Mouse (Mus musculus): Measurements from ENCODE around the gene Caprin1. TPM values are rescaled to one million over a fixed set of nuclear protein-coding genes. Genes with fewer than 3 reads are reported as not detected.
A peak's percentile ranks its signal among the peaks of the same experiment; 100 is the strongest.

Gene Caprin1
- polyA plus RNA-seq (2012; rRNA removed): 73.7 and 131 TPM in 2 replicates

DNA sequence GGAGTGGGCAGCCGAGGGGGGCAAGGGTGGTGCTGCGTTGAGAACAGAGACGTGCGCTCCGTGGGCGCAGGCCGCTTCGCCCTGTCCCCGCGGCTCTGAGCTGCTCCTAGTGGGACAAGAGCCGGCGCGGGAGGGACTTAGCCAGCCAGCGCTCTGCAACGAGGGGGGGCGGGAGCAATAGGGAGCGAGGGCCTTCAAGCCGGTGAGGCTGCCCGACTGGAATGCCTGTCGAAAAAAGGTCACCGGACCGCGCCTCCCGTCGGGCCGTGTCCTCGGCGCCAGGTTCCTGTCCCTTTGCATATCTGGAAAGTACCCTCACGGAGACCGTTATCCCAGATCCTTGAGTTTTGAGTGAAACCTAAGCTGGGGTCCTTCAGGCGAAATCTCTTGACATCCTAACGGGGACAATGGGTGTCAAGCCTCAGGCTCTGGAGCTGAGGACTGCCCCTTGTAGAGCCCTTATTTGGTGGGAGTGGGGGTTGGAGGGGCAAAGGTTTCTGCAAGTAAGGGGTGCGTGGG is at the start of gene Caprin1:
Caprin1 (minus strand) TSS at position 159 of the 519 bp plus-strand sequence.
- WGBS: under 1% methylated on average over 33 of the region's 33 CpGs
- DNase-seq (ENCODE audit: low read depth, low spot score): peak; percentile 65

GRCm38 (mm10) chr2:103846875-103847274 is 49.4 kb upstream of the Caprin1 start:
- DNase-seq (ENCODE audit: low read depth, low spot score): no peak
- 92% methylated on average over 1 of the region's 1 CpGs for WGBS

DNA sequence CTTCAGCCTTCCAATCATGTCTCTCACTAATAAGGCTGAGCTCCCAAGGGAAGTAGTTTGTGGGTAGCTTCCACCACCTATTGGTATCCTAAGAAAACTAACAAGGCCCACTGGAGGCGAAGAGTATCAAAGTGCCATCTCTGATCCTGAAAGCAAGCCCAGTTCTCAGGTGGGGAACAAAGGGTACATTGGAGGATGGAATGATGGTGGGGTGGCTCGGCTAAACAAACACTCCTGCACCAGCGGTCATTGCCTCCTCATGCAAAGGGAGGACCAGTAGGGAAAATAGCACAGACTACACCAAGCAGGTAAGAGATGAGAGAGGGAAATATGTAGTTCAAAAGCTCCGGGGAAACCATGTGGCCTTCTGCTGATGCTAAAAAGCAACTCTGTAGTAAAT is 48.8 kb upstream of the Caprin1 start:
- 70% methylated on average over 4 of the region's 4 CpGs for WGBS
- DNase-seq (ENCODE audit: low read depth, low spot score): no peak

DNA sequence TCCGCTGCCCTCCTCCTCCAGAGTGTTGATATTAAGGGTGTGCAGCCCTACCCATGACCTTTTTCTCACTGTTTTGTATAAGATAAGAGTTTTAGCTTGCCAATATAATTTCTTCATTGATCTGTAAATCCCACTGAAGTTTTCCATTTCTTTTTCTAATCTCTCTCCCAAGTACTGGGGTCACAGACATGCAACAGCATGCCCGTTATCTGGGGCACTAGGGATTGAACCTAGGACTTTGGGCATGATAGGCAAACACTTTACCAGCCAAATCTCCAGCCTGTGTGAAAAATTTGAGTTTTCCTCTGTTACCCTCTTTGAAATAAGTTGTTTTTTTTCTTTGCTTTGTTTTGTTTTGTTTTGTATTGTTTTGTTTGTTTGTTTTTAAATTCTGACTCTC is 46.6 kb upstream of the Caprin1 start:
- no peak for DNase-seq (ENCODE audit: low read depth, low spot score)
- WGBS: 81% methylated on average over 2 of the region's 2 CpGs

DNA sequence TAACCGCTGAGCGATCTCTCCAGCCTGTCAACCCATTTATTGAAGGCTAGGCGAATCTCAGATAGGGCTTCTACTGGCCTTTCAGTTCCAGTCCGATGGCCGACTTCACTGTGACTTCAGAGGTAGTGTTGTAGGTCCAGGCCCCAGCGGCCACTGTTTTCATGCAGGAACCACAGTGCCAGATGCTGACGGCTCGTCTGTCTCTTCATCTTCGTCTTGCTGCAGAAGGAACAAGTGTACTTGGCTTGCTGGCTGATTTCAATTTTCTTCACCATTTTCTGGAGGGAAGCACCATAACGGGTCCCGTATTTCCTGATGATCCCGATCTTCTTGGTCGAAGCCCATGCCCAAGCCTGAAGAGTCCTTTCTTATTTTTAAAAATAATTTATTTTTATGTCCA is 45.9 kb upstream of the Caprin1 start:
- DNase-seq (ENCODE audit: low read depth, low spot score): no peak
- WGBS: 97% methylated on average over 13 of the region's 13 CpGs

DNA sequence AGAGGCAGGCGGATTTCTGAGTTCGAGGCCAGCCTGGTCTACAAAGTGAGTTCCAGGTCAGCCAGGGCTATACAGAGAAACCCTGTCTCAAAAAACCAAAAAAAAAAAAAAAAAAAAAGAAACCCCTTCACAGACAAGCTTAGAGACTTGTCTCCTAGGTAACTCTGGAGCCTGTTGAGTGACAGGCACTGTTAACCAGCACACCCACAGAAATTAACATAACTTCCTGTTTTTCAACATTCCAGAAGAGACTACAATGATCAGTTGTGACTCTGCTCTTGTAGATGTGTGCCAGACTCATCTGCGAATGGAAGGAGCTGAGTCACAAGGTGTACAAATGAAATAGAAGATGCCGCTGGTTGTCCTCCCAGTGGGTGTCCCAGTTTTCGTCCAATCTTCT is 44.9 kb upstream of the Caprin1 start:
- DNase-seq (ENCODE audit: low read depth, low spot score): no peak
- 82% methylated on average over 5 of the region's 5 CpGs for WGBS

DNA sequence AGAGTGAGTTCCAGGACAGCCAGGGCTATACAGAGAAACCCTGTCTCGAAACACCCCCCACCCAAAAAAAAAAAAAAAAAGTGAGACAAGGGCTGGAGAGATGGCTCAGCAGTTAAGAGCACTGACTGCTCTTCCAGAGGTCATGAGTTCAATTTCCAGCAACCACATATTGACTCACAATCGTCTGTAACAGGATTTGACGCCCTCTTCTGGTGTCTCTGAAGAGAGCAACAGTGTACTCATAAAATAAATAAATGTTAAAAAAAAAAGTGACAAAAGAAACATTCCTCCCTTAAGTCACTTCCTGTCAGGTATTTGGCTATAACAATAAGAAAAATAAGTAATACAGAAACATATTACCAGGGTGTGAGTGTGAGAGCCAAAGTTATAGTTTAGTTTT is 41.0 kb upstream of the Caprin1 start:
- 53% methylated on average over 3 of the region's 3 CpGs for WGBS
- no peak for DNase-seq (ENCODE audit: low read depth, low spot score)

DNA sequence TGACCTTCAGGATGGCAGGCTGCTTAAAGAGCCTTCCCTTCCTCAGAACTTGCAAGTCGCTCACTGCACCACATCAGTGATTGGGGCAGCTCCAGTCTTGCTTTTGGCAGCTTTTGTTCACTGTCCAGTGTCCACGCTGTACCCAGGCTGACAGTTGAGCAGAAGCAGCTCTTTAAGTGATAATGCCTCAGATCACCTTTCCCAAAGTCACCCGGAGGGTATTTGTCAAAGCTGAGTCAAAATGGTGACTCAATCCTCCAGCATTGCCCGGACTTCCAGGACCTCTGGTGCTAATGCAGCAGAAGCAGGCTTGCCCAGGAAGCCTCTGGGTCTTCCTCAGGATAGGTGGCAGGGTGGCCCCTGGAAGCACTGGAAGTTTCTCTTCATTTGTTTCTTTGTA is 39.7 kb upstream of the Caprin1 start:
- WGBS: 78% methylated on average over 4 of the region's 4 CpGs
- no peak for DNase-seq (ENCODE audit: low read depth, low spot score)

DNA sequence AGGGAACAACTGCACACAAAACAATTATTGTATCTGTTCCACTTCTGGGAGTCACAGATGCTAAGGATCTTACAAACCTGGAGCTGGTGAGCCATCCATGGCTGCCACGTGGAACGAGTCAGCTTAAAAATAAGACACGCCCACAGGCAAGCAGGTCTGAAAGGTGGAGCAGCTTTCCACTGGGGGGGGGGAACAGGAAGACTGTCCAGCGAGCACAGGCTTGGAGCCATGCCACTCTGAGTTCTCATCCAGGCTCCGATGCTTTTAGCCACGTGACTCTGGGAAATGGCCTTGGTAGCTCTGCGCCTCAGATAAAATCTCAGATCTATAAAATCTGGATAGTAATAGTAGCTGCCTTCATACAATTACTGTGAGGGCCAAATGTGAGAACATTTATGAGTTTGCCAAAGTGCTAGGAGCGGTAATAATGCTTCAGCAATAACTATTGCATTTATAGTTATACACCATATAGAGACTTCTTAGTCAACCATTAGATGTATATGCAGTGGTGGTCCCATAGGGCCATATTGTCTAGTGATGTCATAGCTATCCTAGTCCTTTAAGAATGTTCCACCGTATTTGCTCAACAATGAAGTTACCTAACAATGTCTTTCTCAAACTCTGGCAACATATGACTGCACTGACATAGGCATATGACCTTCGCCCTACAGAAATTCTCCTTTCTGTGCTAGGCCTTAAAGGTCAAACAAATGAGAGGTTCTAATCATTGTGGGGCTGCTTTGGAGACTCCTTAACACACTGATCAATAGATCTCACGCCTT is 38.4 kb upstream of the Caprin1 start:
- WGBS: 38% methylated on average over 11 of the region's 11 CpGs
- DNase-seq (ENCODE audit: low read depth, low spot score): peak; percentile 43

DNA sequence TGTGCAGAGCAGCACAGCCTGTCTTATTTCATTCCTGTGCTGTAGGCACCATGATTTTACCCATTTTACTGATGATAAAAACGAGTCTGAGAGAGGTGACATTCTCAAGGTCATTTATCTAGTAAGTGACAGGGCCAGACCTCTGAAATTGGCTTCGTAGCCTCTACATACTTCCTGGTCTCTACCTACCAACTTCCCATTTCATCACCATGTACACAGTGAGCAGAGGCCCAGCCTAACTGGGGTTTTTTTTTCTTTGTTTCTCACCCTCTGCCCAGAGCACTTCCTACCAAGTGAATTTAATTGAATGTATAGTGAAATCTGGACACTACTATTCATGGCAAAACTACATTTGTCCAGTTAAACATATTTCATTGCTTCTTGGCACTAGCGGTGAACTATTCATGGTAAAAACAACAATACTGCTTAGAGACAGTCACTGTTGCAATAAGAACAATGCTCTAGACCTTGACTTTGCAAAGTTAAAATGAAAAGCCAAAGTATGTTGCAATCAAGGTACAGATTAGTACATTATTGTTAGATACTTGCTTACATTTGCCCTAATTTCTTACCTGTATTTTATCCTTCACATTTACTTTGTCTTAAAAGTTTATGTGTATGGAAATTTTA is 36.5 kb upstream of the Caprin1 start:
- 75% methylated on average over 3 of the region's 3 CpGs for WGBS

DNA sequence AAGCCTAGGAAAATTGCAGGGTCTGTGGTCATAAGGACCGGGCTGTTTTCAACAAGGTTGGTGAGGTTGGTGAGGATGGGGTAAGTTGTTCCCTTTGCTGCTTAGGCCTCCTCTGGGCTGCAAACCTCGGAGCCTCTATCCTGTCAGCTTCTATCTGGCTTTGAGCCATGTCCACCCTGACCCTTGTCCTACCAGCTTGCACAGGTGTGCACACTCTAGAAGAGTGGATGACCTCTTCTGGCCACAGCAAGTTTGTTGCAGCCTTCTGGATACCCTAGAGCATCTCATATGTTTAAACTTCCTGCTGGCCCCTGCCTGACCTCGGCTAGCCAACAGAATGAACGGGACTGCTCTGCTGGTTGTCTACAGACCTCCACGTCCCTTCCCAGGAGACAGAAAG is 35.5 kb upstream of the Caprin1 start:
- 63% methylated on average over 5 of the region's 5 CpGs for WGBS
- DNase-seq (ENCODE audit: low read depth, low spot score): no peak

More for the DNA sequence above, 36.5 kb upstream of the Caprin1 start:
- no peak for DNase-seq (ENCODE audit: low read depth, low spot score)

DNA sequence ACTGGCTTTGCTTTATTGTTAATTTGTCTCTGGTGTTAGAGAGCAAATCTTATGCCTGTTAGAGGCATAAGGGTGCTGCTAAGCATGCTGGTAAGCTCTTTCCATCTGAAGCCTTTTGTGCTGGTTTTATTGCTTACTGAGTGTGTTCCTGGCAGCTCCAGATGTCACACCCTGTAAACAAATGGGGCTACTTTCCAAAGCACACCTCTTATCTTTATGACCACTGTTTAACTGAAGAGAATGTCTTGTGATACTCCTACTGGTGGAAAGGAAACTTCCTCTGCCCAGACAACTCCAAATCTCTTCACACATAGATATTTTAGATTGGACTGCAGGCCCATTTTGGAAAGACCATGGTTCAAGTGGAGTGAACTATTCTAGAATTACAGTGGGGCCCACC is 31.5 kb upstream of the Caprin1 start:
- peak; percentile 75 for DNase-seq (ENCODE audit: low read depth, low spot score)

DNA sequence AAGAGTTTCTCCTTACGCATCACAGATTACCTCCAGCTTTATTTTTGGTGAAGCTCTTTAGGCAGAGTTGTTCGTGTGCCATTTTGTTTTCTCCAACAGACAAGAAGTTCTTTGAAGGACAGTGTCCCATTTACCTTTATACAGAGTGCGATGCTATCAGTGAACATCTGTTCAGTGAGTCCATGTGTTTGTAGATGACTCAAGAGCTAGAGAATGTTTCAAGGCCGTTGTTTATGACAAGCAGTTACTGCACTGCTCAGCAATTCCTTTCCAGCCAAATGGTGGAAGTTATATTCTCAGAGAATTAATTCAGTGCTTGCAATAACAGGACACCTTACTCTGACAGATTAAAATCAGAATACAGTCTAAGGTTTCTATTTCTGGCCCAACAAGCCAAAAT is 27.5 kb upstream of the Caprin1 start:
- 37% methylated on average over 4 of the region's 4 CpGs for WGBS
- DNase-seq (ENCODE audit: low read depth, low spot score): no peak

DNA sequence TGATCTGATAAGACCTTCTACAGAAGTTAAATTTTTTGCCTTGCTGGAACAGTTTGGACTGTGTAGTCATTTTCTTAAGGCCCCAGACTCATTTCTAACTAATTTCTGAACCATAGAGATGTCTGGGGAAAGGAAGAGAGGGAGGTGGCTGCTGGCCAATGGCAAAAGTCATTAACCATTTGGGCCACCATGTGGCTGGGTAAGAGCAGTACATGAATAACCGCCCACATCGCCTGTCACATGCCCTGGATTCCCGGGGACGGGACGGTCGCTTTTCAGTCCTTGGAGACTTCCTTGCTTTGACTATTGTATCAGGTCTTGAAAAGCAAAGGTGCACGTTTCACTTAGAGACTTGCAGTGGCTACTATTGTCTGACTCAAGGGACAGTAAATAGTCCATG is 25.1 kb upstream of the Caprin1 start:
- no peak for DNase-seq (ENCODE audit: low read depth, low spot score)
- 85% methylated on average over 7 of the region's 7 CpGs for WGBS

GRCm38 (mm10) chr2:103817145-103817895 is 19.9 kb upstream of the Caprin1 start:
- WGBS: 16% methylated on average over 6 of the region's 6 CpGs
- peak; percentile 46 for DNase-seq (ENCODE audit: low read depth, low spot score)

GRCm38 (mm10) chr2:103815976-103816375 is 18.5 kb upstream of the Caprin1 start:
- WGBS: 86% methylated on average over 3 of the region's 3 CpGs
- DNase-seq (ENCODE audit: low read depth, low spot score): no peak

GRCm38 (mm10) chr2:103811465-103812191 is 14.2 kb upstream of the Caprin1 start:
- no peak for DNase-seq (ENCODE audit: low read depth, low spot score)
- 48% methylated on average over 5 of the region's 5 CpGs for WGBS

DNA sequence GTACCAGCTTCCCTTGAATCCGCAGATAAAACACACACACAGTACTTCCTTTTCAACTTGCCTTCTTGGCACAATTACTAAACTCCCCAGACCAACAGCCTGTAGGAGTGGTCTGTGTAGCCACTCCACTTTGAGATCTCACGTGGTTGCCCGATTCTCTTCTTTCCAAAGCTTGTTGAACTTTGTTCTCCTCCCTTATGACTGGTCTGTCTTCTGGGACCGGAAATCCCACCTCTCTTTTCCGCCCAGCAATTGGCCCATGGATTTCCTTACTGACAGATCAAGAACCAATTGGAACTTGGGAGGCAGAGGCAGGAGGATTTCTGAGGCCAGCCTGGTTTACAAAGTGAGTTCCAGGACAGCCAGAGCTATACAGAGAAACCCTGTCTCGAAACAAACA is 13.0 kb upstream of the Caprin1 start:
- WGBS: 68% methylated on average over 6 of the region's 6 CpGs
- no peak for DNase-seq (ENCODE audit: low read depth, low spot score)

DNA sequence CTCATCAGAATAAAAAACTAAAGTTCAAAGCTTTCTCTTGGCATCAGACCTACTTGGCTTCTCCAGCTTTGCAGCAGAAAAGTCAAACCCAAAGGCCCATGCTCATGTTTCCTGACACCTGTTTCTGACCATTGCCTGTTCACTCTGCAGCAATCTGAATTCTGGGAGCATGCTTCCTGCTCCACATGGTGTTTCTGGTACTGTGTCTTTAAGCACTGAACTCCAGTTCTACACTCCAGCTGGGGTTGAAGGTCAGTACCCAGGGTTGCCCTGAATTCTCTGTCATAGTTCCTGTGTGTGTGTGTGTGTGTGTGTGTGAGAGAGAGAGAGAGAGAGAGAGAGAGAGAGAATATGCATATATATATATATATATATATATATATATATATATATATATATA is 11.0 kb upstream of the Caprin1 start:
- DNase-seq (ENCODE audit: low read depth, low spot score): no peak

All from large intestine, adult 2 months (tissue).